Mouse (Mus musculus) MEL (cell line): ENCODE data around the gene Il1f10. TPM values are rescaled to one million over a fixed set of nuclear protein-coding genes. Genes with fewer than 3 reads are reported as not detected.

Experiments
- DNase-seq: peaks from one replicate; pipeline ENCODE4 v3.0.0; 2011; ENCODE audit warnings: low read depth, low spot score
- H3K27ac ChIP-seq: 2 replicates; pipeline ENCODE4 v1.5.1; 2012; ENCODE audit warnings: low read depth, mild to moderate bottlenecking, control low read depth, low read length, moderate library complexity; ENCODE audit not compliant: control insufficient read depth
- H3K27me3 ChIP-seq, 2 experiments: fragments of 150-350 bp in 1 of 2; sonication (generic) in 1 of 2; 2 replicates each; pipeline ENCODE4 v1.6.1; 2012; ENCODE audit warnings: low read length in 2 of 2, mild to moderate bottlenecking in 2 of 2, improper control_type of control experiment in 1 of 2, moderate library complexity in 1 of 2; ENCODE audit not compliant: insufficient read depth in 2 of 2, control insufficient read depth in 1 of 2
- H3K36me3 ChIP-seq, 2 experiments: 2 replicates each; pipeline ENCODE4 v1.6.1; 2012 to 2014; ENCODE audit warnings: low read length in 2 of 2, improper control_type of control experiment in 1 of 2, inconsistent platforms in 1 of 2, mild to moderate bottlenecking in 1 of 2; ENCODE audit not compliant: insufficient read depth in 2 of 2, control insufficient read depth in 1 of 2
- H3K4me1 ChIP-seq, 2 experiments: fragments of 150-350 bp in 1 of 2; sonication (generic) in 1 of 2; 2 replicates each; pipeline ENCODE4 v1.6.1; 2012; ENCODE audit warnings: low read length in 2 of 2, improper control_type of control experiment in 1 of 2, mild to moderate bottlenecking in 1 of 2; ENCODE audit not compliant: insufficient read depth in 2 of 2, control insufficient read depth in 1 of 2
- H3K4me3 ChIP-seq, 2 experiments: fragments of 150-350 bp in 1 of 2; sonication (generic) in 1 of 2; 2 replicates each; pipeline ENCODE4 v1.5.1; 2012; ENCODE audit warnings: low read depth in 2 of 2, low read length in 2 of 2, mild to moderate bottlenecking in 2 of 2, moderate library complexity in 2 of 2, control low read depth in 1 of 2, improper control_type of control experiment in 1 of 2; ENCODE audit not compliant: control insufficient read depth in 1 of 2, insufficient read depth in 1 of 2
- H3K79me2 ChIP-seq: 2 replicates; pipeline ENCODE4 v1.6.1; 2012; ENCODE audit warnings: mild to moderate bottlenecking, low read length, moderate library complexity; ENCODE audit not compliant: control insufficient read depth, poor library complexity, insufficient read depth
- H3K9ac ChIP-seq: 2 replicates; pipeline ENCODE4 v1.6.1; 2012; ENCODE audit warnings: low read depth, mild to moderate bottlenecking, control low read depth, low read length, moderate library complexity; ENCODE audit not compliant: control insufficient read depth, poor library complexity, severe bottlenecking
- H3K9me3 ChIP-seq: fragments of 150-350 bp; sonication (generic); replicated peaks from 2 replicates; pipeline ENCODE4 v1.6.1; 2012; ENCODE audit warnings: mild to moderate bottlenecking, low read length, improper control_type of control experiment, moderate library complexity; ENCODE audit not compliant: insufficient read depth
- BHLHE40 ChIP-seq: IDR thresholded peaks from 2 replicates; pipeline ENCODE4 v1.6.1; 2012; ENCODE audit warnings: low read depth, mild to moderate bottlenecking, inconsistent platforms, low read length, improper control_type of control experiment, borderline replicate concordance
- E2F4 ChIP-seq: IDR thresholded peaks from 2 replicates; pipeline ENCODE4 v1.6.1; 2011; ENCODE audit warnings: low read depth, low read length, improper control_type of control experiment, borderline replicate concordance
- ELF1 ChIP-seq: IDR thresholded peaks from 2 replicates; pipeline ENCODE4 v1.6.1; 2014; ENCODE audit warnings: low read depth, mild to moderate bottlenecking, inconsistent platforms, low read length, improper control_type of control experiment, moderate library complexity
- MAX ChIP-seq: IDR thresholded peaks from 2 replicates; pipeline ENCODE4 v1.6.1; 2011; ENCODE audit warnings: low read length, improper control_type of control experiment
- MYB ChIP-seq: IDR thresholded peaks from 2 replicates; pipeline ENCODE4 v1.6.1; 2011; ENCODE audit warnings: mild to moderate bottlenecking, low read depth, low read length, improper control_type of control experiment
- MYC ChIP-seq: IDR thresholded peaks from 2 replicates; pipeline ENCODE4 v1.6.1; 2011; ENCODE audit warnings: low read depth, mild to moderate bottlenecking, low read length, improper control_type of control experiment, moderate library complexity
- POLR2A ChIP-seq, 2 experiments: IDR thresholded peaks; 2 replicates each; pipeline ENCODE4 v1.6.1; 2011 to 2012; ENCODE audit warnings: low read length in 2 of 2, mild to moderate bottlenecking in 2 of 2, control low read depth in 1 of 2, improper control_type of control experiment in 1 of 2, low read depth in 1 of 2, moderate library complexity in 1 of 2; ENCODE audit not compliant: control insufficient read depth in 1 of 2, insufficient read depth in 1 of 2, poor library complexity in 1 of 2
- POLR2AphosphoS5 ChIP-seq: IDR thresholded peaks from 2 replicates; pipeline ENCODE4 v1.6.1; 2012; ENCODE audit warnings: low read depth, borderline replicate concordance, mild to moderate bottlenecking, inconsistent platforms, low read length, moderate library complexity, mixed read lengths
- RCOR1 ChIP-seq: IDR thresholded peaks from 2 replicates; pipeline ENCODE4 v1.6.1; 2012; ENCODE audit warnings: low read depth, mild to moderate bottlenecking, inconsistent platforms, low read length, improper control_type of control experiment
- SMC3 ChIP-seq: IDR thresholded peaks from 2 replicates; pipeline ENCODE4 v1.6.1; 2011; ENCODE audit warnings: low read depth, low read length, improper control_type of control experiment
- TAL1 ChIP-seq: IDR thresholded peaks from 2 replicates; pipeline ENCODE4 v1.6.1; 2012; ENCODE audit warnings: mild to moderate bottlenecking, inconsistent platforms, low read length, moderate library complexity, mixed read lengths
- TBP ChIP-seq: IDR thresholded peaks from 2 replicates; pipeline ENCODE4 v1.8.0; 2011; ENCODE audit warnings: low read depth, low read length, improper control_type of control experiment
- USF1 ChIP-seq: IDR thresholded peaks from 2 replicates; pipeline ENCODE4 v1.6.1; 2014; ENCODE audit warnings: low read depth, mild to moderate bottlenecking, inconsistent platforms, low read length, improper control_type of control experiment, moderate library complexity
- ZC3H11A ChIP-seq: IDR thresholded peaks from 2 replicates; pipeline ENCODE4 v1.6.1; 2012; ENCODE audit warnings: low read depth, mild to moderate bottlenecking, inconsistent platforms, low read length, improper control_type of control experiment
- ZKSCAN1 ChIP-seq: IDR thresholded peaks from 2 replicates; pipeline ENCODE4 v1.6.1; 2012; ENCODE audit warnings: low read depth, mild to moderate bottlenecking, inconsistent platforms, low read length, improper control_type of control experiment, moderate library complexity
- ZNF384 ChIP-seq: IDR thresholded peaks from 2 replicates; pipeline ENCODE4 v1.6.1; 2012; ENCODE audit warnings: low read depth, mild to moderate bottlenecking, inconsistent platforms, low read length, improper control_type of control experiment
- polyA plus RNA-seq, 2 experiments: library from polyadenylated mRNA; stranded (reverse) in 1 of 2; unstranded in 1 of 2; fragments of >175 nt in 1 of 2; fragments of >200 nt in 1 of 2; gene quantifications; 2 replicates each; pipeline versions ENCODE4 v1.2.1 to v1.2.4; 2012; ENCODE audit warnings: low replicate concordance in 2 of 2, low read depth in 1 of 2; ENCODE audit not compliant: insufficient read length in 2 of 2, insufficient read depth in 1 of 2, missing spikeins in 1 of 2
- total RNA-seq: library from RNA; depleted of rRNA; stranded (reverse); fragments of 300-350 nt; gene quantifications from 2 replicates; pipeline ENCODE4 v1.2.3, GENCODE M21; 2012; rRNA removed

The Il1f10 gene
- total and polyA plus RNA-seq, 3 experiments, result not detected

DNA sequence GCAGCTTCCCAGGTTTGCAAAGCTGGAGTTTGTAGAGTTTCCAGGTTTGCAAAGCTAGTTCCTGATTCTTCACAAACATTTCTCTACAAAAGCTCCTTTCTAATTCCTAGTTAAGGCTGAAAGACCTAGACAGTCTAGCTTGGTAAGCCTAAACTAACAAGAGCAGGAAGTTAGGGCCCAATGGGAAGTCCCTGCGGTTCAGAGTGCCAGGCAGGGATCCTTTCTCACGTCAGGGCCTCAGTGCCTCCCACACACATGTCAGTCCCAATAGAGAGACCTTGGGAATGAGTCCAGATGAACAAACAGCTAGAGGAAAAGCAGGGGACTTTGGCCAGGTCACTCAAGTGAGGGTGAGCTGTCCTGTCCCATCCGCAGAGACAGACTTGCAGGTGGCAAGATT lies 44.3 kb downstream of the Il1f10 start:
- TF ChIP-seq POLR2A (IDR thresholded peaks at IDR 0.05; ENCODE audit: control insufficient read depth in 1 of 2, insufficient read depth in 1 of 2, low read depth in 1 of 2, low read length in 2 of 2, poor library complexity in 1 of 2) (no peak), RCOR1 (no peak), MYB (no peak), POLR2AphosphoS5 (no peak), BHLHE40 (no peak), MYC (no peak), TAL1 (no peak)
- TF ChIP-seq, all 39 proteins: peak for 0

GRCm38 (mm10) chr2:24336545-24336944 lies 45.5 kb downstream of the Il1f10 start, which contains the start of gene Il1rn:
TSS of gene Il1rn (plus strand) at chr2:24336853.
- Histone ChIP-seq H3K79me2 (no peaks in the 10 kb centered on the region), H3K27ac (no peak within 1 kb of the TSS)
- no peak for TF ChIP-seq SMC3
- TF ChIP-seq ZC3H11A, result no peak
- no peak for TF ChIP-seq ELF1
- TF ChIP-seq TAL1, result no peak
- TF ChIP-seq ZKSCAN1, result no peak
- no peak for TF ChIP-seq E2F4
- TF ChIP-seq, all 39 proteins: peak for 0
- no peaks in the 10 kb centered on the region for H3K36me3 ChIP-seq
- no peaks in the 10 kb centered on the region for H3K4me1 ChIP-seq
- no peaks in the 10 kb centered on the region for H3K27me3 ChIP-seq
- H3K9ac ChIP-seq, result no peak within 1 kb of the TSS
- no peak within 1 kb of the TSS for H3K4me3 ChIP-seq
- H3K9me3 ChIP-seq, result no peaks in the 10 kb centered on the region
- no peak for DNase-seq

More for the DNA sequence above, 44.3 kb downstream of the Il1f10 start:
- Histone ChIP-seq H3K36me3 (no peaks in the 10 kb centered on the region), H3K79me2 (no peaks in the 10 kb centered on the region), H3K4me3 (no peak overlapping the region), H3K27me3 (no peaks in the 10 kb centered on the region), H3K9ac (no peak overlapping the region), H3K9me3 (no peaks in the 10 kb centered on the region), H3K4me1 (no peaks in the 10 kb centered on the region), H3K27ac (no peak overlapping the region)
- DNase-seq, result no peak

DNA sequence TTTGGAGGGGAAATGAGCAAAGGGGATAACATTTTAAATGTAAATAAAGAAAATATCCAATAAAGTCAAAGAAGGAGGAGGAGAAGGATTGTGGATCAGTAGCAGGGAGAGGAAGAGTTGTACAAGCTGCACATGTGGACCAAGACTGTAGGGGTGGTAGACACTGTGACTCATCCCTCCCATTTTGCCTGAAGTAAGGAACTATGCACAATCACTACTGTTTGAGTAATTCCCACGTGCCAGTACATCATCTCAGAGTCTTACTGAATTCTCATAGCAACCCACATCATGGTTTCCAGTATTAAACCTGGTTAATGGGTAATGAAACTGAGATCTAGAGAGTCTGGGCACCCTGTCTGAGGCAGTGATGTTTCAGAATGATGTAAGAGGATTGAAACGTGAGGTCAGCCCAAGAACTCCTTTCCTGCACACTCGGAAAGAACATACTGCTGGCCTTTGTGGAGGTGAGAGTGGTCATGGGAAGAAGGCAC lies 50.4 kb downstream of the Il1f10 start:
- Histone ChIP-seq H3K27ac (no peak overlapping the region), H3K79me2 (no peaks in the 10 kb centered on the region), H3K27me3 (no peaks in the 10 kb centered on the region), H3K4me1 (no peaks in the 10 kb centered on the region), H3K9me3 (no peaks in the 10 kb centered on the region), H3K4me3 (no peak overlapping the region), H3K9ac (no peak overlapping the region), H3K36me3 (no peaks in the 10 kb centered on the region)
- TF ChIP-seq MAX (no peak), USF1 (no peak), ZNF384 (no peak), TBP (no peak)
- no peak for DNase-seq

Other genes starting within 250 kb of the Il1f10 start
- 6.0 and 7.0 TPM in 2 replicates for gene Hnmt, start 241.8 kb upstream of the Il1f10 start, total RNA-seq
- 1 to 10 TPM in 1 of 2 experiments, not detected in 1; 3.0 TPM for gene Hnmt, start 241.8 kb upstream of the Il1f10 start, polyA plus RNA-seq
- not detected in 2 replicates for gene Tbpl2, start 194.6 kb upstream of the Il1f10 start, total RNA-seq
- gene Tbpl2, start 194.6 kb upstream of the Il1f10 start, polyA plus RNA-seq, result not detected
- not detected in 2 replicates for gene Il1f8, start 138.0 kb upstream of the Il1f10 start, total RNA-seq
- gene Il1f8, start 138.0 kb upstream of the Il1f10 start, polyA plus RNA-seq, result not detected
- gene Il1f9, start 104.7 kb upstream of the Il1f10 start, total RNA-seq, result not detected in 2 replicates
- gene Il1f9, start 104.7 kb upstream of the Il1f10 start, polyA plus RNA-seq, result not detected
- not detected in 2 replicates for gene Il1f6, start 75.8 kb upstream of the Il1f10 start, total RNA-seq
- gene Il1f6, start 75.8 kb upstream of the Il1f10 start, polyA plus RNA-seq, result not detected
- gene Il1f5, start 14.2 kb upstream of the Il1f10 start, total RNA-seq, result not detected in 2 replicates
- not detected for gene Il1f5, start 14.2 kb upstream of the Il1f10 start, polyA plus RNA-seq
- not detected in 2 replicates for gene Il1rn, start 45.7 kb downstream of the Il1f10 start, total RNA-seq
- gene Il1rn, start 45.7 kb downstream of the Il1f10 start, polyA plus RNA-seq, result not detected
- gene Psd4, start 76.4 kb downstream of the Il1f10 start, total RNA-seq, result not detected in 2 replicates
- under 1 TPM in 1 of 2 experiments, not detected in 1; 0.11 TPM for gene Psd4, start 76.4 kb downstream of the Il1f10 start, polyA plus RNA-seq
- not detected in 2 replicates for gene Pax8, start 184.4 kb downstream of the Il1f10 start, total RNA-seq
- gene Pax8, start 184.4 kb downstream of the Il1f10 start, polyA plus RNA-seq, result not detected